Mouse (Mus musculus) kidney, adult 9 months (tissue): ENCODE data around the gene Ppp3ca.

Experiments used
- DNase-seq: peaks from one replicate; pipeline ENCODE4 v3.0.0; 2022

Ppp3ca gene

DNA sequence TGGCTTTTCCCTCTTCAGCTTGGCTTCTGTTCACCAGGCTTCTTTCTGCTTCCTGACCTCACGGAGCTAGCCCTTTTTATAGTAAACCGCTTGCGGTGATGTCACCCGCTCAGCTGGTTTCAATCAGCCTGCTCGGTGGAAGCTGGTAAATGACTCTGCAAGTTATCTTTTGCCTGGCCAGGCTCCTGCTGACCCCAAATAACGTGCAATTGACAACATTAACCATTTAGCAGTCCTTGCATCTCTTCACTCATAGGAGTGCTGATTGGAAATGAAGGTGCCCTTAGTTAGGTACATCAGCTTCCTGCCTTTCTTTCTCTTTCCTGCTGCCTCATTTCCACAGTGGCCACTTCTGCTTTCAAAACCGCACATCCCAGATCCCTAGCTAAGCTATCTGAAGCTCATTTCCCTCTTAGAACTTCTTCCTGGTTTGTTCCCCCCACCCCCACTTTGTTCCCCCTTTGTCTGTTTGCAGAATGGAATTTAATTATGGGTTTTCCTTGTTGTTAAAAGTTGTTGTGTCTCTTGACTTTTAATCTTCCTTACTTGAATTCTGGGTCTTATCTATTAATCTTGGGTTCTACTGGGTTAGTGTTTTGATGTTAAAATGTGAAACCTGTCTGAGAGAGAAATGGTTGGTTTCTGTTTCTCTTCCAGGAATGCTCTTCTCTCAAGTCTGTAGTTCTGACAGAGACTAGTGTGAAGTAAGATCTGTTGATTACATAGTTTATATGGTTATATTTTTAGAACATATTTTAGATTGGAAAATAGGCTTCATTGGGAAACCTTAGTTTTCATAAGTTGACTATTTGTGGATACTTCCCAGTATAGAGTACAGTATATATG is 55.6 kb downstream of the Ppp3ca start:
- DNase-seq: peak; percentile 56

DNA sequence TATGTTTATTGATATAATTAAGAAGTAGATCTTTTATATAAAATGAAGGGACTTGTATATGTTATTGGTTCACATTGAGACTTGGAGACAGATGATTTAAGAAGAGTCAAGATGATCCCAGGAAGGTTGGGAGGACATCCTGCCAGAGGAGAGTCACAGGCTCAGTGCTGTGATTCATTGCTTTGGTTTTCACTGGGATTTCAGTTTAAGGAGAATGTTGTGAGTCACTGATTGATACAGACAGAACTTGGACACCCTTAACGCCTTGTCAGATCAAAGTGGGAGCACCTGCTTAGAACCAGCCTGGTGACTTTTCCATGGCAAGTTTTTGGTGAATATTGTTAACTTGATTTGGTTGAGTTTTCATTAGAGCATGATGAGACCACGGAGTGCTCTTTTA is 58.0 kb downstream of the Ppp3ca start:
- DNase-seq: no peak

GRCm38 (mm10) chr3:136729978-136730377 is 60.1 kb downstream of the Ppp3ca start:
- DNase-seq: no peak

- no peak for DNase-seq
These were observed 61.7 kb downstream of the Ppp3ca start for GRCm38 (mm10) chr3:136731579-136731978.

GRCm38 (mm10) chr3:136736021-136736420 is 66.1 kb downstream of the Ppp3ca start:
- DNase-seq: no peak

- DNase-seq: no peak
These were observed 66.9 kb downstream of the Ppp3ca start for GRCm38 (mm10) chr3:136736773-136737298.

GRCm38 (mm10) chr3:136738474-136738873 is 68.5 kb downstream of the Ppp3ca start:
- DNase-seq: no peak

- DNase-seq: no peak
These were observed 69.0 kb downstream of the Ppp3ca start for GRCm38 (mm10) chr3:136738914-136739313.

GRCm38 (mm10) chr3:136741659-136742058 is 71.7 kb downstream of the Ppp3ca start:
- no peak for DNase-seq

GRCm38 (mm10) chr3:136742258-136743057 is 72.5 kb downstream of the Ppp3ca start:
- no peak for DNase-seq

- DNase-seq: no peak
These were observed 74.5 kb downstream of the Ppp3ca start for GRCm38 (mm10) chr3:136744295-136744897.

DNA sequence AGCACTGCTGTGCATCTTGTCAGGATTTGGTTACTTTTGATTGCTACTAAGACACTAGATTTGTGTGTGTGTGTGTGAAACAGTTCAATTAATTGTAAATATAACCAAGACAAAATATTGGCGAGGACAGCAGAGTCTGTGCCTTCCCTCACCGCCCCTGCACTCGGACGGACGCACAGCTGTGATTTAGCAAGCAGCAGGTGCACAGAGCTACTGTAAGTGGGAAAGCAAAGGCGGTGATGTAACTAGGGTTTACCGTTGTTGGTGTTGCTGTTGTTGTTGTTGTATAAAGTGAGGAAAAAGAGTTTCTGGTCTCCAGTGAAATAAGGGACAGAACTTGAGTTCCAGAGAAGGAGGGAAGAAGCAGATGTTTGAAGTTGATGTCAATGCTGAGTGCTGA is 75.5 kb downstream of the Ppp3ca start:
- no peak for DNase-seq

DNA sequence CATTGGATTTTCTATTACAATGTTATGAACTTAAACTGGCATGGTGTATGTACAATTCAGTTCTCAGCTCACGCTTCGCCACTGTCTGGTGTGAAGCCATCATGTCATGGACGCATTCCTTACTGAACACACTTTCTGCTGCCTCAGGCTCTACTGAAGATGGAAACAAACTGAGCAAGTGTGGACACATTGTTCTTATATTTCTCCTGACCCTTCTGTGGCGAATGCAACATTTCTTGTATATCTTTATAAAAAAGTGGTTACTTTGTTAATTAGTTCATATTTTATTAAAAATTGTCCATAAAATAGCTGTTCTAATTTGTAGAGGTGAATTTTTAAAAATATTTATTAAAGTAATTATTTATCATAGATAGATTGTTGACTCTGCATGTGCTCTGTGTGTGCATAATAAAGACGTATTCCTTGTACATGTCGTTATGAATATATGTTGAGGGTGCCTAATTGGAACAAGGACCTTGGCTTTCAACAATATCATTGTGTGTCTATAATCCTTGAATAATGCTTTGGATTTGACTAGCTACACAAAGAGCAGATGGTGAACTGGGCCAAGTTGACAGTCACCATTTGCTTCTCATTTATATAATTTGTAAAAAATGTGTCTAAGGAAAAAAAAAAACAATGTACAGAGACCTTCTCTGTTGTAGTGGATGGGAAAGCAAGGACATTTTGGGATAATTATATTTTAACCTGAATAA is 79.0 kb downstream of the Ppp3ca start:
- no peak for DNase-seq

DNA sequence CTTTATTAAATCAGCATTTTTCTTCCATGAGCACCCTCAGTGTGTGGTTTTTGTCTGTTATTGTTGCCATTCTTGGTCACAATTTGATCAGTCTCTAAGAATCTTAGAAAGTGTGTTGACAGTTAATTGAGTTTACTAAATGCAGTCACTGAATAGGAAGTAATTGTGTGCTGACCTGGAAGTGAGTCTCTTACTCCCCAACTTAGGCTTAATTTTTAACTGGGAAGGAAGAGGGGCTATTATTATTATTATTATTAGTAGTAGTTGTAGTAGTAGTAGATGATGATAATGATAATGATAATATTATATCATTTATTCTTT is 79.5 kb downstream of the Ppp3ca start:
- DNase-seq: no peak

GRCm38 (mm10) chr3:136749951-136750350 is 80.0 kb downstream of the Ppp3ca start:
- DNase-seq: no peak

GRCm38 (mm10) chr3:136752126-136752716 is 82.3 kb downstream of the Ppp3ca start:
- no peak for DNase-seq

DNA sequence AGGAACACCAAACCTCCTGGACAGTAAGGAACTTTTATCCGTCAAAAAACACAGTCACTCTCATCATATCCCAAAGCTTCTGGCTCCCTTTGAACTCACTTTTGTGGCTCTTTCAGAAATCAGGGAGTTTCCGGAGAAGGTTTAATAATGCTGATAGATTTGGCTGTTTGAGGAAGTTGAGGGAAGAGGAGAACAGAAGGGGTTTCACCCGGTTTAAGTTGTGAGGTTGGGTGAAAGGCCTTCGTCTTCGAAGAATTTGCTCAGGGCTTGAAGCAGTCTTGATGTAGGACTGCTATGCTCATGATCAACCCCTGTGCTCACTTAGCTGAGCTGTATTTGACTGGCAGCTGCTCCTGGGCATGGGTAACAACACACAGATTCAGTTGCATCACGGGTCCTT is 86.2 kb downstream of the Ppp3ca start:
- no peak for DNase-seq

DNA sequence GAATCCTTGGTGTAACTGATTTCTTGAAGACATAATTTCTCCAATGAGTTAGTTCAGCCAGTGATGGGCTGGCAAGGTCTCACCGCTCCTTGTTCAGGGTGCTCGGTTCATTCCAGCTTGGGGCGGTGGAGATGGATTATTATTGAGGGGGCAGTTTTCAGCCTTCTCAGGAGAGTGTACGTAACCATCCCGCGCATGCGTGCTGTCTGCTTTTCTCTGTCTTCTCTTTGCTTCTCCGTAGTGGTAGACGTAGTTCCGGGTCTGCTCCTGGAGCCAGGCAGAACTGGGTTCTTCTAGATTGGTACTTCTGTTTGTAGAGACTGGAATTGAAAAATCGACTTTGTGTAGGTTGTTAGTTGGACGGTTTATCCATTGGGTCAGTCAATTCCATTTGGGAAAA is 89.5 kb downstream of the Ppp3ca start:
- no peak for DNase-seq

- DNase-seq: no peak
These were observed 91.5 kb downstream of the Ppp3ca start for GRCm38 (mm10) chr3:136761292-136761978.

GRCm38 (mm10) chr3:136761979-136762341 is 92.0 kb downstream of the Ppp3ca start:
- no peak for DNase-seq

GRCm38 (mm10) chr3:136763717-136764270 is 93.9 kb downstream of the Ppp3ca start:
- DNase-seq: no peak

- DNase-seq: no peak
These were observed 95.6 kb downstream of the Ppp3ca start for GRCm38 (mm10) chr3:136765569-136765968.
